Mouse (Mus musculus): ENCODE measurements around the gene Sfrp2. TPM values are rescaled to one million over a fixed set of nuclear protein-coding genes. Genes with fewer than 3 reads are reported as not detected.

Sfrp2 gene
- polyA plus RNA-seq, 1 experiment = 49.9 TPM

GRCm38 (mm10) chr3:83747895-83748294, 18.2 kb upstream of the Sfrp2 start:
- Histone ChIP-seq H3K4me1 (ENCODE audit: control insufficient read depth, insufficient read depth, low read length) (peaks cover 6% of the 10 kb centered on the region; the same call in 1 of the 2 replicates), H3K4me3 (ENCODE audit: insufficient read depth, low read length) (no peak overlapping the region), H3K27ac (ENCODE audit: insufficient read depth, low read length) (no peak overlapping the region)
- no peak for TF ChIP-seq POLR2A (IDR thresholded peaks at IDR 0.05; ENCODE audit: low read depth, low read length)
- TF ChIP-seq CTCF (IDR thresholded peaks at IDR 0.05; ENCODE audit: borderline replicate concordance, insufficient read depth, low read length) = no peak

GRCm38 (mm10) chr3:83751625-83752024, 14.5 kb upstream of the Sfrp2 start:
- Histone ChIP-seq H3K27ac (ENCODE audit: insufficient read depth, low read length) (no peak overlapping the region), H3K4me3 (ENCODE audit: insufficient read depth, low read length) (no peak overlapping the region), H3K4me1 (ENCODE audit: control insufficient read depth, insufficient read depth, low read length) (peaks cover 8% of the 10 kb centered on the region; the same call in 1 of the 2 replicates)
- TF ChIP-seq CTCF (IDR thresholded peaks at IDR 0.05; ENCODE audit: borderline replicate concordance, insufficient read depth, low read length) (no peak), POLR2A (IDR thresholded peaks at IDR 0.05; ENCODE audit: low read depth, low read length) (no peak)

- Histone ChIP-seq H3K27ac (ENCODE audit: insufficient read depth, low read length) (no peak overlapping the region), H3K4me1 (ENCODE audit: control insufficient read depth, insufficient read depth, low read length) (peaks cover 8% of the 10 kb centered on the region; the same call in 1 of the 2 replicates), H3K4me3 (ENCODE audit: insufficient read depth, low read length) (no peak overlapping the region)
- TF ChIP-seq POLR2A (IDR thresholded peaks at IDR 0.05; ENCODE audit: low read depth, low read length) = no peak
- TF ChIP-seq CTCF (IDR thresholded peaks at IDR 0.05; ENCODE audit: borderline replicate concordance, insufficient read depth, low read length) = no peak
Measured at GRCm38 (mm10) chr3:83752196-83752595, 13.9 kb upstream of the Sfrp2 start.

- Histone ChIP-seq H3K4me3 (ENCODE audit: insufficient read depth, low read length) (no peak overlapping the region), H3K4me1 (ENCODE audit: control insufficient read depth, insufficient read depth, low read length) (peaks cover 8% of the 10 kb centered on the region; the same call in 1 of the 2 replicates), H3K27ac (ENCODE audit: insufficient read depth, low read length) (0 out of 2 replicates have a peak overlapping the region, but pooled peaks have one; percentile 19)
- TF ChIP-seq CTCF (IDR thresholded peaks at IDR 0.05; ENCODE audit: borderline replicate concordance, insufficient read depth, low read length) = no peak
- TF ChIP-seq POLR2A (IDR thresholded peaks at IDR 0.05; ENCODE audit: low read depth, low read length) = no peak
Measured at GRCm38 (mm10) chr3:83755043-83755635, 11.0 kb upstream of the Sfrp2 start.

- TF ChIP-seq POLR2A (IDR thresholded peaks at IDR 0.05; ENCODE audit: low read depth, low read length) = no peak
- TF ChIP-seq CTCF (IDR thresholded peaks at IDR 0.05; ENCODE audit: borderline replicate concordance, insufficient read depth, low read length) = no peak
- peak overlapping the region; percentile 51; the same call in 1 of the 2 replicates for H3K27ac ChIP-seq (ENCODE audit: insufficient read depth, low read length)
- H3K4me1 ChIP-seq (ENCODE audit: control insufficient read depth, insufficient read depth, low read length) = peaks cover 8% of the 10 kb centered on the region; the same call in 1 of the 2 replicates
- no peak overlapping the region for H3K4me3 ChIP-seq (ENCODE audit: insufficient read depth, low read length)
Measured at GRCm38 (mm10) chr3:83755666-83756065, 10.5 kb upstream of the Sfrp2 start.

- no peak overlapping the region for H3K27ac ChIP-seq (ENCODE audit: insufficient read depth, low read length)
- H3K4me3 ChIP-seq (ENCODE audit: insufficient read depth, low read length) = no peak overlapping the region
- H3K4me1 ChIP-seq (ENCODE audit: control insufficient read depth, insufficient read depth, low read length) = no peaks in the 10 kb centered on the region
- TF ChIP-seq CTCF (IDR thresholded peaks at IDR 0.05; ENCODE audit: borderline replicate concordance, insufficient read depth, low read length) (no peak), POLR2A (IDR thresholded peaks at IDR 0.05; ENCODE audit: low read depth, low read length) (no peak)
Measured at GRCm38 (mm10) chr3:83762361-83762760, 3.8 kb upstream of the Sfrp2 start.

- Histone ChIP-seq H3K4me3 (ENCODE audit: insufficient read depth, low read length) (peak overlapping the region; percentile 10; the same call in 1 of the 2 replicates), H3K27ac (ENCODE audit: insufficient read depth, low read length) (no peak overlapping the region), H3K4me1 (ENCODE audit: control insufficient read depth, insufficient read depth, low read length) (no peaks in the 10 kb centered on the region)
- TF ChIP-seq POLR2A (IDR thresholded peaks at IDR 0.05; ENCODE audit: low read depth, low read length) = no peak
- TF ChIP-seq CTCF (IDR thresholded peaks at IDR 0.05; ENCODE audit: borderline replicate concordance, insufficient read depth, low read length) = peak; percentile 68
Measured at GRCm38 (mm10) chr3:83763551-83764548, 2.3 kb upstream of the Sfrp2 start.

GRCm38 (mm10) chr3:83766726-83767070, 577 bp downstream of the Sfrp2 start:
- peak overlapping the region; percentile 38 for H3K4me3 ChIP-seq (ENCODE audit: insufficient read depth, low read length)
- no peak for TF ChIP-seq POLR2A (IDR thresholded peaks at IDR 0.05; ENCODE audit: low read depth, low read length)
- no peaks in the 10 kb centered on the region for H3K4me1 ChIP-seq (ENCODE audit: control insufficient read depth, insufficient read depth, low read length)
- H3K27ac ChIP-seq (ENCODE audit: insufficient read depth, low read length) = no peak overlapping the region

- H3K27ac ChIP-seq (ENCODE audit: insufficient read depth, low read length) = no peak overlapping the region
- no peak for TF ChIP-seq POLR2A (IDR thresholded peaks at IDR 0.05; ENCODE audit: low read depth, low read length)
- no peak for TF ChIP-seq CTCF (IDR thresholded peaks at IDR 0.05; ENCODE audit: borderline replicate concordance, insufficient read depth, low read length)
- H3K4me1 ChIP-seq (ENCODE audit: control insufficient read depth, insufficient read depth, low read length) = no peaks in the 10 kb centered on the region
- no peak overlapping the region for H3K4me3 ChIP-seq (ENCODE audit: insufficient read depth, low read length)
Measured at GRCm38 (mm10) chr3:83767121-83767520, 1.0 kb downstream of the Sfrp2 start.

All from embryonic fibroblast, embryonic 13.5 days (primary cell).